Mouse (Mus musculus) heart, adult 2 months (tissue): ENCODE results near the gene Mthfs. TPM values are rescaled to one million over a fixed set of nuclear protein-coding genes. Genes with fewer than 3 reads are reported as not detected.
"Not testable (repeated sequence)": the region's sequence is repeated elsewhere in the genome, so short reads cannot be mapped to it uniquely, and the experiment has no call there.

ENCODE experiments used
- DNase-seq, 2 experiments: peaks; one replicate each; pipeline ENCODE4 v3.0.0; 2021
- H3K27ac ChIP-seq: fragments of 200-600 bp; 2 replicates; pipeline ENCODE4 v1.8.1; 2022
- H3K27me3 ChIP-seq: fragments of 200-500 bp; 2 replicates; pipeline ENCODE4 v1.6.1; 2012; ENCODE audit warnings: mild to moderate bottlenecking, low read length, inconsistent platforms, mixed read lengths; ENCODE audit not compliant: control insufficient read depth, insufficient read depth
- H3K36me3 ChIP-seq: fragments of 200-500 bp; 2 replicates; pipeline ENCODE4 v1.6.1; 2012; ENCODE audit warnings: low read length, inconsistent platforms; ENCODE audit not compliant: control insufficient read depth, insufficient read depth
- H3K4me1 ChIP-seq: fragments of 200-500 bp; 2 replicates; pipeline ENCODE4 v1.6.1; 2011; ENCODE audit warnings: low read length; ENCODE audit not compliant: control insufficient read depth, insufficient read depth
- H3K4me3 ChIP-seq: fragments of 200-600 bp; 2 replicates; pipeline ENCODE4 v1.8.1; 2022
- H3K79me2 ChIP-seq: fragments of 200-500 bp; replicated peaks from 2 replicates; pipeline ENCODE4 v1.6.1; 2012; ENCODE audit warnings: mild to moderate bottlenecking, inconsistent platforms, low read length, moderate library complexity, mixed read lengths; ENCODE audit not compliant: control insufficient read depth, insufficient read depth
- H3K9ac ChIP-seq: fragments of 200-500 bp; 2 replicates; pipeline ENCODE4 v1.6.1; 2012; ENCODE audit warnings: low read depth, mild to moderate bottlenecking, control low read depth, inconsistent platforms, low read length, mixed read lengths
- CTCF ChIP-seq: fragments of 200-600 bp; IDR thresholded peaks from 2 replicates; pipeline ENCODE4 v1.8.1; 2022; ENCODE audit warnings: antibody characterized with exemption, mild to moderate bottlenecking, moderate library complexity
- WGBS: fragments of 180-500 bp; shearing (Covaris S2); methylation state at CpG from one replicate; pipeline ENCODE4 v1.1.7; 2018; 5-methylcytosine and 5-hydroxymethylcytosine counted together
- intact Hi-C: fragments of 180-260 bp; cut with DNase I; formaldehyde crosslinking; loops from one replicate; pipeline ENCODE4 v1.15.1; 2025
- long read RNA-seq: library from polyadenylated mRNA; stranded (forward); transcript quantifications from one replicate; pipeline ENCODE4 v2.0.0, GENCODE M21; 2021
- polyA plus RNA-seq: library from polyadenylated mRNA; depleted of rRNA; stranded (reverse); fragments of >200 nt; gene quantifications from 2 replicates; pipeline ENCODE4 v1.2.3, GENCODE M21; 2012; rRNA removed
- total RNA-seq, 2 experiments: library from RNA; stranded (reverse); gene quantifications; 2 replicates each; pipeline ENCODE4 v1.2.3; 2021

Mthfs gene
- 10 to 100 TPM; 15.1 to 22.2 TPM for total RNA-seq
- polyA plus RNA-seq = 6.3 and 8.7 TPM in 2 replicates
- long read RNA-seq, partial matches to known transcripts = 0 of 10 reads
- long read RNA-seq, other reads (novel, unspliced or antisense) = 6 of 10 reads

- H3K36me3 ChIP-seq, H3K27me3 ChIP-seq, H3K79me2 ChIP-seq, H3K4me1 ChIP-seq, intact Hi-C loops: not testable (repeated sequence)
- Histone ChIP-seq H3K27ac (peak within 1 kb of the TSS; percentile 93), H3K4me3 (peak within 1 kb of the TSS; percentile 53), H3K9ac (peak within 1 kb of the TSS; percentile 57)
- TF ChIP-seq CTCF = peak; percentile 57
- WGBS = 18% methylated on average over 9 of the region's 12 CpGs
- DNase-seq = peak in 1 of 2 experiments; percentile 13
Observed at GRCm38 (mm10) chr9:89210353-89211064, at the start of gene Mthfs. Mthfs (plus strand) TSS chr9:89210676.

GRCm38 (mm10) chr9:89172539-89172938 lies 37.9 kb upstream of the Mthfs start:
- DNase-seq, H3K36me3 ChIP-seq, H3K4me1 ChIP-seq, H3K79me2 ChIP-seq, H3K27me3 ChIP-seq, intact Hi-C loops, H3K4me3 ChIP-seq, H3K9ac ChIP-seq, H3K27ac ChIP-seq: not testable (repeated sequence)

- WGBS = 30% methylated on average over 2 of the region's 3 CpGs
- peak; percentile 68 to 80 for DNase-seq
- H3K27ac ChIP-seq, H3K4me3 ChIP-seq, H3K36me3 ChIP-seq, intact Hi-C loops, H3K79me2 ChIP-seq, H3K27me3 ChIP-seq, H3K4me1 ChIP-seq, H3K9ac ChIP-seq: not testable (repeated sequence)
- peak; percentile 61 for TF ChIP-seq CTCF
Observed at GRCm38 (mm10) chr9:89178833-89179232, 31.6 kb upstream of the Mthfs start.

- H3K4me3 ChIP-seq, H3K36me3 ChIP-seq, intact Hi-C loops, DNase-seq, H3K4me1 ChIP-seq, H3K27ac ChIP-seq, H3K27me3 ChIP-seq, H3K9ac ChIP-seq, H3K79me2 ChIP-seq: not testable (repeated sequence)
- WGBS = 60% methylated on average over 4 of the region's 4 CpGs
Observed at GRCm38 (mm10) chr9:89179469-89179868, 31.0 kb upstream of the Mthfs start.

- H3K4me3 ChIP-seq, DNase-seq, H3K36me3 ChIP-seq, H3K9ac ChIP-seq, H3K27me3 ChIP-seq, H3K27ac ChIP-seq, intact Hi-C loops, H3K79me2 ChIP-seq, H3K4me1 ChIP-seq: not testable (repeated sequence)
- 72% methylated on average over 15 of the region's 15 CpGs for WGBS
Observed at GRCm38 (mm10) chr9:89187006-89187405, 23.5 kb upstream of the Mthfs start.

GRCm38 (mm10) chr9:89195483-89195882 lies 15.0 kb upstream of the Mthfs start:
- intact Hi-C loops, H3K4me3 ChIP-seq, H3K36me3 ChIP-seq, H3K9ac ChIP-seq, H3K4me1 ChIP-seq, DNase-seq, H3K27ac ChIP-seq, H3K27me3 ChIP-seq, H3K79me2 ChIP-seq: not testable (repeated sequence)

GRCm38 (mm10) chr9:89197509-89197908 lies 13.0 kb upstream of the Mthfs start:
- H3K27ac ChIP-seq, H3K4me3 ChIP-seq, DNase-seq, H3K36me3 ChIP-seq, H3K27me3 ChIP-seq, intact Hi-C loops, H3K4me1 ChIP-seq, H3K9ac ChIP-seq, H3K79me2 ChIP-seq: not testable (repeated sequence)
- 87% methylated on average over 1 of the region's 1 CpGs for WGBS

- H3K79me2 ChIP-seq, H3K36me3 ChIP-seq, H3K4me3 ChIP-seq, H3K4me1 ChIP-seq, DNase-seq, H3K9ac ChIP-seq, H3K27me3 ChIP-seq, intact Hi-C loops, H3K27ac ChIP-seq: not testable (repeated sequence)
- 75% methylated on average over 3 of the region's 3 CpGs for WGBS
Observed at GRCm38 (mm10) chr9:89198349-89198748, 12.1 kb upstream of the Mthfs start.

GRCm38 (mm10) chr9:89198969-89199416 lies 11.5 kb upstream of the Mthfs start, which contains the start of the genes Bcl2a1b and Gm29094:
Bcl2a1b (plus strand) TSS chr9:89199209.
Gm29094 (plus strand) TSS chr9:89199379.
- H3K4me1 ChIP-seq, H3K4me3 ChIP-seq, H3K36me3 ChIP-seq, H3K27me3 ChIP-seq, H3K79me2 ChIP-seq, intact Hi-C loops, H3K27ac ChIP-seq, H3K9ac ChIP-seq: not testable (repeated sequence)
- WGBS = 40% methylated on average over 5 of the region's 5 CpGs
- DNase-seq = peak in 1 of 2 experiments; percentile 60

GRCm38 (mm10) chr9:89202256-89202655 lies 8.2 kb upstream of the Mthfs start:
- intact Hi-C loops, H3K27me3 ChIP-seq, H3K27ac ChIP-seq, H3K4me1 ChIP-seq, H3K4me3 ChIP-seq, H3K36me3 ChIP-seq, DNase-seq, H3K9ac ChIP-seq, H3K79me2 ChIP-seq: not testable (repeated sequence)
